Mouse (Mus musculus): ENCODE measurements around the gene Olfr212. TPM values are rescaled to one million over a fixed set of nuclear protein-coding genes. Genes with fewer than 3 reads are reported as not detected.

Olfr212 gene
- total RNA-seq, 2 experiments from 2014 or later, result 0.08 TPM; not detected in 1

DNA sequence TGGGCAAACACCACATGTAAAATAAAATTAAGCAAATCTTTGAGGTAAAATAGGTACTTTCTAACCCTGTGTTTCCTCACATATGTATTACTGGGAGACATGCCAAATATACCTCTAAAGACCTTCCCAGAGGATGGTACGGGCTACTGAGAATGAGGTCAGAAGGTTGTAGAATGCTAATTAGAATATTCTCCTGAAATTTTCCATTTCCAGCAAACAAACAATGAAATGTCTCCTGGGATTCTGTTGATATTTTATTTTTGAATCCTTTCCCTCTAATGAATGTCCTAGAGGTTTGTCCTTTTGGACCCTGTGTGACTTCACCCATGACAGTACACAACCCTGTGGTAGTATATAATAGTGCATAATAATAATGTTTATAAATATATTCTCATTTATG is 47.6 kb downstream of the Olfr212 start, which contains the start of gene Olfr214:
Gene Olfr214, plus strand, starts transcription at position 301 of the 400 bp plus-strand sequence.
- no peak within 1 kb of the TSS for H3K27ac ChIP-seq
- DNase-seq, result no peak
- no peak for TF ChIP-seq CTCF (IDR thresholded peaks at IDR 0.05)
- intact Hi-C loops (cut with DNase I), result no loop called here
- H3K4me3 ChIP-seq, result no peak within 1 kb of the TSS

DNA sequence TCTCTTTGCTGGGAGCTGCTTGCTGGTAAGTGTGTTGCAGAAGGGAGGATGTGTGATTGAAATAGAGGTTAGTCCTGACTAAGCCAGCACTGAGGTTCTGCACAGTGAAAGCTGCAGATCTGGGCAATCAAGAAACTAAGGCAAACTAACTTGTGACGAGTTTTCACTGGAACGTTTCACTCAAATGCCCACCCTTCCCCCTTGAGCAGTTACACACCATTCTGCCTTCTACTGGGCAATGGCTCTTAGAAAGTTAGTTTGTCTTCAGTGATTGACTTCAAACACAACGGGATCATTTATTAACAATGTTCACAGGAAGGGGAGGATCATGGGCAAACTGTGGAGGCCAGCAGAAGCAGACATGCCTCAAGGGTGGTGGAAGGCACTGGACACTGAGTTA is 48.6 kb downstream of the Olfr212 start:
- intact Hi-C loops (cut with DNase I), result no loop called here
- Histone ChIP-seq H3K4me3 (no peak overlapping the region), H3K27ac (no peak overlapping the region)
- no peak for DNase-seq
- no peak for TF ChIP-seq CTCF (IDR thresholded peaks at IDR 0.05)

Other genes starting within 250 kb of the Olfr212 start
- under 1 TPM; 0.59 to 0.64 TPM for gene Zfand4, start 242.3 kb upstream of the Olfr212 start, total RNA-seq (2021)
- gene March8, start 168.5 kb upstream of the Olfr212 start, total RNA-seq (2021), result 10 to 100 TPM; 26.8 to 31.1 TPM
- gene Alox5, start 45.3 kb upstream of the Olfr212 start, total RNA-seq (2021), result 1 to 10 TPM in 1 of 2 experiments, under 1 TPM in 1; 0.82 to 1.0 TPM
- not detected for gene Olfr211, start 17.4 kb upstream of the Olfr212 start, total RNA-seq (2021)
- gene Olfr213, start 31.9 kb downstream of the Olfr212 start, total RNA-seq (2021), result not detected
- gene Gm5580, start 44.6 kb downstream of the Olfr212 start, total RNA-seq (2021), result under 1 TPM; 0.64 to 0.71 TPM
- gene Olfr214, start 47.7 kb downstream of the Olfr212 start, total RNA-seq (2021), result not detected
- gene Olfr215, start 77.7 kb downstream of the Olfr212 start, total RNA-seq (2021), result not detected
- gene Zfp422, start 122.5 kb downstream of the Olfr212 start, total RNA-seq (2021), result 1 to 10 TPM; 7.7 to 7.9 TPM
- 10 to 100 TPM in 1 of 2 experiments, 1 to 10 TPM in 1; 6.2 to 24.0 TPM for gene Depp1, start 144.1 kb downstream of the Olfr212 start, total RNA-seq (2021)
- gene Rassf4, start 167.4 kb downstream of the Olfr212 start, total RNA-seq (2021), result 1 to 10 TPM; 1.7 to 2.3 TPM
- gene Tmem72, start 210.4 kb downstream of the Olfr212 start, total RNA-seq (2021), result under 1 TPM; 0.03 TPM